Mouse (Mus musculus) brown adipose tissue, adult 24 weeks (tissue): Measurements from ENCODE around the gene Dgkh. TPM values are rescaled to one million over a fixed set of nuclear protein-coding genes. Genes with fewer than 3 reads are reported as not detected.
"Not testable (repeated sequence)": the region's sequence is repeated elsewhere in the genome, so short reads cannot be mapped to it uniquely, and the experiment has no call there.

Source experiments
- H3K27ac ChIP-seq: fragments of 200-500 bp; replicated peaks from 2 replicates; pipeline ENCODE4 v1.5.1; 2012; ENCODE audit warnings: low read depth, mild to moderate bottlenecking, low read length
- H3K4me1 ChIP-seq: fragments of 200-500 bp; 2 replicates; pipeline ENCODE4 v1.6.1; 2012; ENCODE audit warnings: low read length, mixed read lengths; ENCODE audit not compliant: control insufficient read depth, insufficient read depth, insufficient read length
- H3K4me3 ChIP-seq: fragments of 200-500 bp; 2 replicates; pipeline ENCODE4 v1.5.1; 2012; ENCODE audit warnings: low read depth, mild to moderate bottlenecking, low read length, moderate library complexity; ENCODE audit not compliant: insufficient read depth
- polyA plus RNA-seq: library from polyadenylated mRNA; stranded (reverse); fragments of >200 nt; gene quantifications from 2 replicates; pipeline ENCODE4 v1.2.4, GENCODE M21; 2012; ENCODE audit not compliant: missing spikeins, insufficient read depth, insufficient read length

Dgkh gene
- polyA plus RNA-seq, 1 experiment, result 1.2 TPM

DNA sequence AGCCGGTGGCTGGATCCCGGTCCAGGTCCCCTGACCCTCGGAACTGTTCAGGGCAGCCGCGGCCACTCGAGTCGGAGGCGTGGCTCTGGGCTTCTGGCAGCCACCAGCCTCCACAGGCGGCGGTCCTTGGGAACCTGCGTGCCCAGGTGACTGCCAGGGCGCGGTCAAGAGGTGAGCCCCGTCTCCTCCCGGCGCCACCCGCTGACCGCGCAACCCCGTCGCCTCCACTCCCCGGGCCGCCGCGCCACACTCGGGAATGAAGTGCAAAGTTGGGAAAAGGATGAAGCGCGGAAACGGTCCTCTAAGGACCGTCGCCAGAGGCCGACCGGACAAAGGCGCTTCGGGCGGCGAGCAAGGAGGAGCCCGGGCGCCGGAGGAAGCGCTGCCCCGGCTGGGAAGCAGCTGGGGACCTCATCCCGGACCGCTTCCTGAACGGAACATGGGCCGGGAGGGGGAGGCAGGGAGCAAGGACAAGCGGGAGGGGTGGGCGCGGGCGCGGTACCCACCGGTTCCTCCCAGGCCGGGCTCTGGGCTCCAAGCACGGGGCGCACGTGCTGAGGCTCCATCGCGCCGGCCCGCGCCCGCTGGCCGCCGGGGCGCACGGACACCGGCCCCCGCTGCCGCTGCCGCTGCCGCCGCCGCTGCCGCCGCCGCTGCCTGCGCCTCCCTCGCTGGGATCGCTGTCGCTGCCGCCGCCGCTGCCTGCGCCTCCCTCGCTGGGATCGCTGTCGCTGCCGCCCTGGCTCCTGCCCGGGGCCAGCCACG lies 542 bp downstream of the Dgkh start:
- Histone ChIP-seq H3K4me3 (peak overlapping the region; percentile 95), H3K27ac (peak overlapping the region; percentile 94), H3K4me1 (no peaks in the 10 kb centered on the region)

- H3K4me3 ChIP-seq, result peak overlapping the region; percentile 95
- peak overlapping the region; percentile 94 for H3K27ac ChIP-seq
- H3K4me1 ChIP-seq, result no peaks in the 10 kb centered on the region
Measured at GRCm38 (mm10) chr14:78731240-78731639, 1.3 kb downstream of the Dgkh start.

- H3K27ac ChIP-seq, result no peak overlapping the region
- peak overlapping the region; percentile 72; the same call in 1 of the 2 replicates for H3K4me3 ChIP-seq
- H3K4me1 ChIP-seq, result 0 out of 2 replicates have a peak, but pooled peaks cover 4% of the 10 kb centered on the region
Measured at GRCm38 (mm10) chr14:78725976-78726375, 6.6 kb downstream of the Dgkh start.

- peak overlapping the region; percentile 72 for H3K4me3 ChIP-seq
- H3K27ac ChIP-seq, result peak overlapping the region; percentile 57
Measured at GRCm38 (mm10) chr14:78725307-78725956, 7.1 kb downstream of the Dgkh start.

GRCm38 (mm10) chr14:78724414-78725306 lies 7.9 kb downstream of the Dgkh start:
- H3K4me1 ChIP-seq, result 0 out of 2 replicates have a peak, but pooled peaks cover 4% of the 10 kb centered on the region
- H3K27ac ChIP-seq, result peak overlapping the region; percentile 57
- peak overlapping the region; percentile 72 for H3K4me3 ChIP-seq

More at GRCm38 (mm10) chr14:78725307-78725956, 7.1 kb downstream of the Dgkh start:
- 0 out of 2 replicates have a peak, but pooled peaks cover 4% of the 10 kb centered on the region for H3K4me1 ChIP-seq

GRCm38 (mm10) chr14:78723655-78724054 lies 8.9 kb downstream of the Dgkh start:
- H3K4me3 ChIP-seq, H3K27ac ChIP-seq, H3K4me1 ChIP-seq: not testable (repeated sequence)

DNA sequence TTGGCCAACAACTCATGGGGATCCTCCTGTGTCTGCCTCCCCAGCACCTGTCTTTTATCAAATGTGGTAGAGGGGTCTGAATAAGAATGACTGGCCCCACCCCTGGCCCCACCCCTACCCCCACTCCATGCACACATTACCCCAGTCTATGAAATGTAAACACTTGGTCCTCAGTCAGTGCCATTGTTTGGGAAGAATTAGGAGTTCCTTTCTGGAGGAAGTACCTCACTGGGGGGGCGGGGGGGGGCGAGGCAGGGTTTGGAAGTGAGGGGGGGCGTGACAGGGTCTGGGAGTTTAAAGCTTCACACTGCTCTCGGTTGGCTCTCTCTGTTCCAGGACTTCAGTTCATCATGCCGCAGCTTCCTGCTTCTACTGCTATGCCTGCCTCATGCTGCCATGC lies 10.5 kb downstream of the Dgkh start:
- Histone ChIP-seq H3K4me1 (0 out of 2 replicates have a peak, but pooled peaks cover 4% of the 10 kb centered on the region), H3K4me3 (no peak overlapping the region), H3K27ac (no peak overlapping the region)

DNA sequence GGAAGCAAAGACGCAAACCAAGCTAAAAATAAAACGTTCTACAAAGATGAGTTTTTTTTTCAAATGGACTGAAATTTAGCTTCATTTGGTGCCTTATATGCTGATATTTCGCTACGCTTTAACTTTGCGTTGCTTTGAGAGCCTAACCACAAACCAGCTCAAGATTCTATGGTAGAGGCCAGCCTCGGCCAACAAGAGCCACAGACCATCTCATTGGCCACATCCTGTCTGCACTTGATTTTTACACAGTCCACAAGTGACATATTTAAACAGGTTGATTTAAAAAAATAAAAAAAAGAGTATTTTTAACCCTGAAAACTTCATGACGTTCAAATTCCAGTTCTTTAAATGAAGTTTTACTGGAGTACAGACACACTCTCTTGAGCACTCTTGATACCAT lies 16.5 kb downstream of the Dgkh start:
- no peak overlapping the region for H3K4me3 ChIP-seq
- no peak overlapping the region for H3K27ac ChIP-seq

DNA sequence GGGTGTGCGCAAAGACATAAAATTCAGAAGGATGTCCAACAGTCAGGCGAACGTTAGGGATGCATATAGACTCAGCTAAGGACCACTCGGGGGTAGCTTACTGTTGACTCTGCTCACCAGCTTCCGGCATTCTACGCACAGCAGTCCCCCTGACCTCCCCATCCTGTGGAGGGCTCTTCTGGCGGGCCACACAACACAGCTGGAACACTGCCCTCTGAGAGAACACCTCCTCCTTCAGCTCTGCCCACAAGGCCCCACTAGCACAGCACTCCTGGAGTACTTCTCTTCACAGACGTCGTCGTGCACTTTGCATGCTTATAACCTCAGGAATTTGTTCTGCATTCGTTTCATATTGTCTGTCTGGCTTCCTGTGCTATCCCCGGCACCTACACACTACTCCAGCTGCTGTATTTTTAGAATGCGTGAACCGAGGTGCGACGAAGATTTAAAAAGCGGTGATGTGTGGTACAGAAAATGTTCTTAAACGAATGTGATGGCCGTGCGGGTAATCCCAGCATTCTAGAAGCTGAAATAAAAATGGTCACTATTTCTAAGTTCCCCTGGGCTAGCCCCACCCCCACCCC lies 19.9 kb downstream of the Dgkh start:
- Histone ChIP-seq H3K4me1 (0 out of 2 replicates have a peak, but pooled peaks cover 3% of the 10 kb centered on the region), H3K4me3 (no peak overlapping the region), H3K27ac (no peak overlapping the region)

More for the DNA sequence above, 16.5 kb downstream of the Dgkh start:
- H3K4me1 ChIP-seq, result no peaks in the 10 kb centered on the region

- no peak overlapping the region for H3K4me3 ChIP-seq
- 0 out of 2 replicates have a peak, but pooled peaks cover 3% of the 10 kb centered on the region for H3K4me1 ChIP-seq
Measured at GRCm38 (mm10) chr14:78710647-78711046, 21.9 kb downstream of the Dgkh start.

DNA sequence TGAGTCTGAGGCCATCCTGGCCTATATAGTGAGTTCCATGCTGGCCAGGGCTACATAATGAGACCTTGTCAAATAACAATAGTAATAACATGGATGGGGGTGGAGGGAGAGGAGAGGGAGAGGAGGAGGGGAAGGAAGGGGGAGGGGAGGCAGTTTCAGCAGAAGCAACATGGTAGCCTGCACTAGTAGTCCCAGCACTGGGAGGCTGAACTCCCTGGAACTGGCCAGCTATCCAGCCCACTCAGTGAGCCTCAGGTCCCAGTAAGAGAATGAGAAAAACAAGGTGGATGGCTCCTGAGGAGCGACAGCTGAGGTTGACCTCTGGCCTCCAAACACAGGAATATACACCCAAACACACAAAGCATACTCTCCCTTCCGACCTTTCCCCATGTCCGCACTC lies 27.0 kb downstream of the Dgkh start:
- H3K27ac ChIP-seq, result no peak overlapping the region

More at GRCm38 (mm10) chr14:78710647-78711046, 21.9 kb downstream of the Dgkh start:
- H3K27ac ChIP-seq, result no peak overlapping the region

DNA sequence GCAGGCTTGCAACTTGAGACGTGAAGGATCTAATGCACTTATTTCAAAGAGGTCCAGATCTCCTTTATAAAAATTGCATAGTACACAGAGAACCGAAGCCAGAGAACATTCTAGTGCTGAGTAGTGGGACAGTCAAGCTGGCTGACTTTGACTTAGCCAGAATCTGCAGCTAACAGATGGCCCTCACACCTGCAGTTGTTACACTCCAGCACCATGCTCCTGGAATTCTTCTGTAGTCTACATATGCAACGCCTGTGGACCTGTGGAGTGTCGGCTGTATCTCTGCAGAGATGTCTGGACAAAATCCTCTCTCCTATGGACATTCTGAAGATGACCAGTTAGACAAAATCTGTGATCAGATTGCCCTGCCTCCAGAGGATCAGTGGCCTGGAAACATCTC lies 28.6 kb downstream of the Dgkh start:
- Histone ChIP-seq H3K4me1 (peaks cover 4% of the 10 kb centered on the region; the same call in 1 of the 2 replicates), H3K4me3 (no peak overlapping the region), H3K27ac (no peak overlapping the region)

More for the DNA sequence above, 27.0 kb downstream of the Dgkh start:
- no peak overlapping the region for H3K4me3 ChIP-seq
- H3K4me1 ChIP-seq, result peaks cover 7% of the 10 kb centered on the region; the same call in 1 of the 2 replicates

DNA sequence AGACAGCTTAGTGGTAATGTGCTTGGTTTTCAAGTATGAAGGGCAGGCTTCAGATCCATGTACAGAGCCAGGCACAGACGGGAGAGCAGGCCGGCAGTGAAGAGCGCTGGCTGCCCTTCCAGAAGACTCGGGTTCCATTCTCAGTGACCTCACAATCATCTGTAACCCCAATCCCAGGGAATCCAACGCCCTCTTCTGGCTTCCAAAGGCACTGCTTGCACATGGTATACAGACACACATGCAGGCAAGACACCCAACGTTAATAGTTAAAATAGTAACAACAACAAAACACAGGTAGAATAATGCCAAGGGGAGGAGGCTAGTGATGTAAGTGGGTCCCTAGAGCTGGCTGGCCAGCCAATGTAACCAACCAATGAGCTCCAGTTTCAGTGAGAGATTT lies 29.2 kb downstream of the Dgkh start:
- H3K4me1 ChIP-seq, result peaks cover 4% of the 10 kb centered on the region; the same call in 1 of the 2 replicates
- H3K27ac ChIP-seq, result no peak overlapping the region
- H3K4me3 ChIP-seq, result no peak overlapping the region

- Histone ChIP-seq H3K27ac (no peak overlapping the region), H3K4me3 (no peak overlapping the region), H3K4me1 (peaks cover 4% of the 10 kb centered on the region; the same call in 1 of the 2 replicates)
Measured at GRCm38 (mm10) chr14:78702048-78702447, 30.5 kb downstream of the Dgkh start.
